Mouse (Mus musculus): ENCODE results near the gene Bcam. TPM values are rescaled to one million over a fixed set of nuclear protein-coding genes. Genes with fewer than 3 reads are reported as not detected.

Gene Bcam
- polyA plus RNA-seq, 1 experiment, result 237 TPM

GRCm38 (mm10) chr7:19742468-19742867 is 28.3 kb downstream of the Bcam start:
- Histone ChIP-seq H3K27me3 (replicated peaks; ENCODE audit: control insufficient read depth, insufficient read depth, low read length) (no peaks in the 10 kb centered on the region), H3K36me3 (ENCODE audit: control insufficient read depth, insufficient read depth, low read length) (no peaks in the 10 kb centered on the region), H3K4me1 (ENCODE audit: control insufficient read depth, insufficient read depth, low read length) (peaks cover 5% of the 10 kb centered on the region; the same call in 1 of the 2 replicates), H3K4me3 (ENCODE audit: insufficient read depth, low read depth, low read length) (no peak overlapping the region), H3K27ac (ENCODE audit: insufficient read depth, low read depth, low read length) (no peak overlapping the region)
- no peak for DNase-seq
- TF ChIP-seq CTCF (conservative IDR thresholded peaks at IDR 0.05; ENCODE audit: insufficient read depth, insufficient read length, low read depth, low read length) (no peak), POLR2A (IDR thresholded peaks at IDR 0.05; ENCODE audit: low read depth, low read length) (no peak)
- 62% methylated on average over 5 of the region's 5 CpGs for WGBS

GRCm38 (mm10) chr7:19741329-19742031 is 29.3 kb downstream of the Bcam start:
- H3K27me3 ChIP-seq (replicated peaks; ENCODE audit: control insufficient read depth, insufficient read depth, low read length), result no peaks in the 10 kb centered on the region
- TF ChIP-seq CTCF (conservative IDR thresholded peaks at IDR 0.05; ENCODE audit: insufficient read depth, insufficient read length, low read depth, low read length) (no peak), POLR2A (IDR thresholded peaks at IDR 0.05; ENCODE audit: low read depth, low read length) (no peak)
- no peaks in the 10 kb centered on the region; the same call in 1 of the 2 replicates for H3K4me1 ChIP-seq (ENCODE audit: control insufficient read depth, insufficient read depth, low read length)
- WGBS, result 34% methylated on average over 8 of the region's 8 CpGs
- DNase-seq, result peak; percentile 32
- H3K36me3 ChIP-seq (ENCODE audit: control insufficient read depth, insufficient read depth, low read length), result no peaks in the 10 kb centered on the region
- H3K4me3 ChIP-seq (ENCODE audit: insufficient read depth, low read depth, low read length), result no peak overlapping the region
- H3K27ac ChIP-seq (ENCODE audit: insufficient read depth, low read depth, low read length), result no peak overlapping the region; the same call in 1 of the 2 replicates

- peak; percentile 29 for DNase-seq
- Histone ChIP-seq H3K27ac (ENCODE audit: insufficient read depth, low read depth, low read length) (no peak overlapping the region), H3K36me3 (ENCODE audit: control insufficient read depth, insufficient read depth, low read length) (no peaks in the 10 kb centered on the region), H3K4me1 (ENCODE audit: control insufficient read depth, insufficient read depth, low read length) (no peaks in the 10 kb centered on the region; the same call in 1 of the 2 replicates), H3K4me3 (ENCODE audit: insufficient read depth, low read depth, low read length) (no peak overlapping the region), H3K27me3 (replicated peaks; ENCODE audit: control insufficient read depth, insufficient read depth, low read length) (no peaks in the 10 kb centered on the region)
- WGBS, result 88% methylated on average over 11 of the region's 11 CpGs
- TF ChIP-seq POLR2A (IDR thresholded peaks at IDR 0.05; ENCODE audit: low read depth, low read length) (no peak), CTCF (conservative IDR thresholded peaks at IDR 0.05; ENCODE audit: insufficient read depth, insufficient read length, low read depth, low read length) (0 out of 2 replicates have a peak, but pooled peaks have one; percentile 13)
Observed at GRCm38 (mm10) chr7:19740269-19740668, 30.5 kb downstream of the Bcam start.

- DNase-seq, result no peak
- no peaks in the 10 kb centered on the region for H3K36me3 ChIP-seq (ENCODE audit: control insufficient read depth, insufficient read depth, low read length)
- WGBS, result 94% methylated on average over 3 of the region's 3 CpGs
- no peaks in the 10 kb centered on the region for H3K27me3 ChIP-seq (replicated peaks; ENCODE audit: control insufficient read depth, insufficient read depth, low read length)
- no peak overlapping the region for H3K4me3 ChIP-seq (ENCODE audit: insufficient read depth, low read depth, low read length)
- H3K4me1 ChIP-seq (ENCODE audit: control insufficient read depth, insufficient read depth, low read length), result no peaks in the 10 kb centered on the region; the same call in 1 of the 2 replicates
- no peak for TF ChIP-seq POLR2A (IDR thresholded peaks at IDR 0.05; ENCODE audit: low read depth, low read length)
- peak; percentile 46 for TF ChIP-seq CTCF (conservative IDR thresholded peaks at IDR 0.05; ENCODE audit: insufficient read depth, insufficient read length, low read depth, low read length)
- no peak overlapping the region for H3K27ac ChIP-seq (ENCODE audit: insufficient read depth, low read depth, low read length)
Observed at GRCm38 (mm10) chr7:19738771-19739170, 32.0 kb downstream of the Bcam start.

- Histone ChIP-seq H3K4me3 (ENCODE audit: insufficient read depth, low read depth, low read length) (no peak overlapping the region), H3K27me3 (replicated peaks; ENCODE audit: control insufficient read depth, insufficient read depth, low read length) (no peaks in the 10 kb centered on the region), H3K36me3 (ENCODE audit: control insufficient read depth, insufficient read depth, low read length) (no peaks in the 10 kb centered on the region; the same call in none of the 2 replicates), H3K27ac (ENCODE audit: insufficient read depth, low read depth, low read length) (0 out of 2 replicates have a peak overlapping the region, but pooled peaks have one; percentile 1), H3K4me1 (ENCODE audit: control insufficient read depth, insufficient read depth, low read length) (no peaks in the 10 kb centered on the region)
- peak; percentile 40 for DNase-seq
- TF ChIP-seq CTCF (conservative IDR thresholded peaks at IDR 0.05; ENCODE audit: insufficient read depth, insufficient read length, low read depth, low read length), result no peak
- TF ChIP-seq POLR2A (IDR thresholded peaks at IDR 0.05; ENCODE audit: low read depth, low read length), result no peak
- WGBS, result 72% methylated on average over 16 of the region's 16 CpGs
Observed at GRCm38 (mm10) chr7:19736389-19737057, 34.3 kb downstream of the Bcam start.

GRCm38 (mm10) chr7:19734178-19734666 is 36.6 kb downstream of the Bcam start:
- WGBS, result 69% methylated on average over 10 of the region's 10 CpGs
- Histone ChIP-seq H3K36me3 (ENCODE audit: control insufficient read depth, insufficient read depth, low read length) (no peaks in the 10 kb centered on the region; the same call in none of the 2 replicates), H3K27ac (ENCODE audit: insufficient read depth, low read depth, low read length) (0 out of 2 replicates have a peak overlapping the region, but pooled peaks have one; percentile 12), H3K4me3 (ENCODE audit: insufficient read depth, low read depth, low read length) (no peak overlapping the region), H3K27me3 (replicated peaks; ENCODE audit: control insufficient read depth, insufficient read depth, low read length) (no peaks in the 10 kb centered on the region), H3K4me1 (ENCODE audit: control insufficient read depth, insufficient read depth, low read length) (no peaks in the 10 kb centered on the region)
- peak; percentile 47 for DNase-seq
- no peak for TF ChIP-seq POLR2A (IDR thresholded peaks at IDR 0.05; ENCODE audit: low read depth, low read length)
- no peak for TF ChIP-seq CTCF (conservative IDR thresholded peaks at IDR 0.05; ENCODE audit: insufficient read depth, insufficient read length, low read depth, low read length)

GRCm38 (mm10) chr7:19726541-19726940 is 44.3 kb downstream of the Bcam start:
- no peak overlapping the region for H3K4me3 ChIP-seq (ENCODE audit: insufficient read depth, low read depth, low read length)
- 93% methylated on average over 4 of the region's 4 CpGs for WGBS
- no peak for TF ChIP-seq POLR2A (IDR thresholded peaks at IDR 0.05; ENCODE audit: low read depth, low read length)
- TF ChIP-seq CTCF (conservative IDR thresholded peaks at IDR 0.05; ENCODE audit: insufficient read depth, insufficient read length, low read depth, low read length), result no peak
- no peak for DNase-seq
- H3K36me3 ChIP-seq (ENCODE audit: control insufficient read depth, insufficient read depth, low read length), result no peaks in the 10 kb centered on the region
- no peaks in the 10 kb centered on the region for H3K27me3 ChIP-seq (replicated peaks; ENCODE audit: control insufficient read depth, insufficient read depth, low read length)
- no peaks in the 10 kb centered on the region for H3K4me1 ChIP-seq (ENCODE audit: control insufficient read depth, insufficient read depth, low read length)
- no peak overlapping the region for H3K27ac ChIP-seq (ENCODE audit: insufficient read depth, low read depth, low read length)
